Mouse (Mus musculus) c-Kit-positive CD71-negative TER-119-negative erythroid progenitor cells, embryonic 14.5 days (primary cell): ENCODE measurements at regions not wholly inside any gene's neighbourhood (a gene's known extent, or its start where the extent isn't known, plus 50 kb on each side); places are given as distances from the start of the nearest gene placed in this dataset.

Experiments
- DNase-seq: peaks from one replicate; pipeline ENCODE4 v3.0.0-alpha.2; 2013; ENCODE audit warnings: low read depth

GRCm38 (mm10) chr5:119356051-119356450, 314.4 kb upstream of the Tbx3 start:
- DNase-seq = no peak

- DNase-seq = no peak
Observed at GRCm38 (mm10) chr5:119359709-119360108, 310.8 kb upstream of the Tbx3 start.

GRCm38 (mm10) chr5:119360351-119360750, 310.1 kb upstream of the Tbx3 start:
- no peak for DNase-seq

GRCm38 (mm10) chr5:119361406-119362044, 308.9 kb upstream of the Tbx3 start:
- DNase-seq = no peak

GRCm38 (mm10) chr5:119362452-119362851, 308.0 kb upstream of the Tbx3 start:
- DNase-seq = no peak

- DNase-seq = no peak
Observed at GRCm38 (mm10) chr5:119364250-119364649, 306.2 kb upstream of the Tbx3 start.

GRCm38 (mm10) chr5:119365157-119365556, 305.3 kb upstream of the Tbx3 start:
- no peak for DNase-seq

- DNase-seq = no peak
Observed at GRCm38 (mm10) chr5:119366296-119366695, 304.2 kb upstream of the Tbx3 start.

- DNase-seq = no peak
Observed at GRCm38 (mm10) chr5:119370481-119370880, 300.0 kb upstream of the Tbx3 start.

- DNase-seq = no peak
Observed at GRCm38 (mm10) chr5:119370931-119371330, 299.5 kb upstream of the Tbx3 start.

GRCm38 (mm10) chr5:119373774-119374700, 296.4 kb upstream of the Tbx3 start:
- DNase-seq = no peak

- DNase-seq = no peak
Observed at GRCm38 (mm10) chr5:119374861-119375260, 295.6 kb upstream of the Tbx3 start.

GRCm38 (mm10) chr5:119378261-119378660, 292.2 kb upstream of the Tbx3 start:
- DNase-seq = no peak

- DNase-seq = no peak
Observed at GRCm38 (mm10) chr5:119379915-119380432, 290.5 kb upstream of the Tbx3 start.

- DNase-seq = no peak
Observed at GRCm38 (mm10) chr5:119381495-119381894, 289.0 kb upstream of the Tbx3 start.

- DNase-seq = no peak
Observed at GRCm38 (mm10) chr5:119385506-119385905, 285.0 kb upstream of the Tbx3 start.

- no peak for DNase-seq
Observed at GRCm38 (mm10) chr5:119386821-119387220, 283.6 kb upstream of the Tbx3 start.

GRCm38 (mm10) chr5:119387261-119387660, 283.2 kb upstream of the Tbx3 start:
- DNase-seq = no peak

- no peak for DNase-seq
Observed at GRCm38 (mm10) chr5:119388841-119389240, 281.6 kb upstream of the Tbx3 start.

- DNase-seq = no peak
Observed at GRCm38 (mm10) chr5:119389384-119389783, 281.1 kb upstream of the Tbx3 start.

GRCm38 (mm10) chr5:119389857-119390256, 280.6 kb upstream of the Tbx3 start:
- no peak for DNase-seq

GRCm38 (mm10) chr5:119398475-119398874, 272.0 kb upstream of the Tbx3 start:
- DNase-seq = no peak
